Mouse (Mus musculus): ENCODE measurements around the gene Bag5. TPM values are rescaled to one million over a fixed set of nuclear protein-coding genes. Genes with fewer than 3 reads are reported as not detected.
A peak's percentile ranks its signal among the peaks of the same experiment; 100 is the strongest.

Bag5 gene
- polyA plus RNA-seq, 1 experiment from 2014 or later = 22.4 TPM

DNA sequence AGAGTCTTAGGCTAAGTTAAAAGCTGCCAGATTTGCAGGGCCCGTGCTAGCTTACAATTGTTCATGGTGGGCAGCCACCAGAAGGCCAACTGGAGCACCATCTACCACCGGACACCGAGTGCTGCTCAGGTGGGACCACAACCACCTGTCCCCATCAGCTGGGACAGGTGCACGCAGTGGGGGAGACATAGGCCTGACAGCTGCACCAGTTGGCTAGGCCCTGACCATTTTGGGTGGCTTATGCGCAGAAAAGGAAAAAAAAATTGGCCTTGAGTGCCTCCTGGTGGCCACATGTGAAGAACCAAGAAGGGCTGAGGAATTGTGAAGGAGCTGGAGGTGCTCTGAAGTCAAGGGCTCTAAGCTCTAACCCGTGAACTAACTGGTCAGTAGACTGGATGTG is 16.8 kb downstream of the Bag5 start:
- peak; percentile 45 for DNase-seq
- WGBS (ENCODE audit: insufficient replicate concordance) = 24% methylated on average over 6 of the region's 6 CpGs
- Histone ChIP-seq H3K36me3 (no peaks in the 10 kb centered on the region), H3K9me3 (replicated peaks) (no peaks in the 10 kb centered on the region), H3K4me2 (no peak overlapping the region), H3K4me1 (replicated peaks) (peaks cover 39% of the 10 kb centered on the region), H3K4me3 (replicated peaks) (no peak overlapping the region), H3K27me3 (0 out of 2 replicates have a peak, but pooled peaks cover 3% of the 10 kb centered on the region), H3K9ac (no peak overlapping the region), H3K27ac (no peak overlapping the region)
- ATAC-seq (ENCODE audit: low read depth) = no peak

DNA sequence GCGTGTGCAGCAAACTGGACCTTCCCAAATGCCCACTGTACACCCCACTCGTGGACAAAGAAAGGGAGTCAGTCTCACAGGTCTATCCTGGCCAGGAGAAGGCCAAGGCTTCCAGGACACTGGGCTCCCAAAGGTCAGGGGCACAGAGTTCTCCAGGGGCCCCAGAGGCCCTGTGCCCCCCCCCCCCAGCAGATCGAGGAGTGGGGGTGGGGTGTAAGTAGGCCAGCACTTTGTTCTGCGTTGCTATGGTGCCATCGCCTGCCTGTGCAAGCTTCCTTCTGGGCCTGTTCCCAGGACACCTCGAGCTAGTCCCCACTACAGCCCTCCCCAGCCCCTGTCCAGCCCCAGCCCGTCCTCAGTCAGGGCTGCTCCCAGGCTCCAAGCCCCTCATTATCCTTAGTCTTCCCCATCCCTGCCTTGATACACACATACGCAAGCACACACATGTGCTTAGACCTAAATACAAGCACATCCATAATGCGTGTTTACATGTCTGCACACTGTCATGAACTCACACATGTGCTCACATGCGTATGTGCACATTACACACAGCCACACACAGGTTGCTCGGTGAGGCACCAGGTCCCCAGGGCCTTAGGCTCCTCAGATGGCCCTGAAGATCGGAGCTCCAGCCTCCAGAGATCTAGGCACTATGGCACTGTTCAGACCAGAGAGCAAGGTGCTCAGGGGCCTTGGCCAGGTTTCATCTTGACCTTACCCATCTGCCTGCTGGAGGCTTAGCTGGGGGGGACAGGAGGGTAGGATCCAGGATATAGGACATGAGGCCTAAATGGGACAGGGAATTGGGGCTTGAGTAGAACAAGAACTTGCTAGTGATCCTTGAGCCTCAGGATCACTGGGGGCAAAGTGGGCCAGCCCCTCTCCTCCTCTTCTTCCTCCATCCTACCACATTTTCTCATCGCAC is 17.9 kb downstream of the Bag5 start:
- H3K4me3 ChIP-seq (replicated peaks) = no peak overlapping the region
- no peak overlapping the region for H3K4me2 ChIP-seq
- H3K9ac ChIP-seq = no peak overlapping the region
- ATAC-seq (ENCODE audit: low read depth) (no peak), DNase-seq (no peak)
- H3K4me1 ChIP-seq (replicated peaks) = peaks cover 39% of the 10 kb centered on the region
- no peaks in the 10 kb centered on the region for H3K9me3 ChIP-seq (replicated peaks)
- 0 out of 2 replicates have a peak overlapping the region, but pooled peaks have one; percentile 34 for H3K27ac ChIP-seq
- H3K36me3 ChIP-seq = no peaks in the 10 kb centered on the region
- WGBS (ENCODE audit: insufficient replicate concordance) = 56% methylated on average over 13 of the region's 13 CpGs
- H3K27me3 ChIP-seq = 0 out of 2 replicates have a peak, but pooled peaks cover 3% of the 10 kb centered on the region

DNA sequence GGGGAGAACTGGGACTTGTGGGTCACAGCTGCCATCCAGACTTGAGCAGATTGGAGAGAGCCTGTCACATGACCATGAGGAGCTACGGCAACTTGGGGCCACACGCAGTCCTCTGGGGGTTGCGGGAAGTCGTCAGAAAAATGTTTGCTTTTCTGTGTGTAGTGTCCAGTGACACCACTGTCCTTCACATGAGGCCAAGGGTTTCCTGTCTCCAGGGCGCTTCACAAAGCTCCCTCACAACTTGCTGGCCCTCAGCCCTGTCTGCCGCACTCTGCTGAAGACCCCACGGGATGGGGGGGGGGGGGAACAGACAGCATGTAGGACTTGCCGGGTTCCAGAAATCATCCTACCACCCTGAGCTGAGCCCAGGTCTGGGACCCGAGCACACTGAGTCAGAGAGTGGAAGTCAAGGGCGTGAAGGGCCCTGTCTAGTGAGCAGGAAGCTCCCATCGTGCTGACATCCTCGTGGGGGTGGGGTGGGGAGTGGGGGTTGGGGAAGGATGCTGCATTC is 18.7 kb downstream of the Bag5 start:
- Histone ChIP-seq H3K27me3 (0 out of 2 replicates have a peak, but pooled peaks cover 3% of the 10 kb centered on the region), H3K9ac (no peak overlapping the region), H3K4me1 (replicated peaks) (peaks cover 39% of the 10 kb centered on the region), H3K4me2 (no peak overlapping the region), H3K36me3 (no peaks in the 10 kb centered on the region), H3K27ac (peak overlapping the region; percentile 61), H3K4me3 (replicated peaks) (no peak overlapping the region), H3K9me3 (replicated peaks) (no peaks in the 10 kb centered on the region)
- 15% methylated on average over 12 of the region's 12 CpGs for WGBS (ENCODE audit: insufficient replicate concordance)
- DNase-seq (no peak), ATAC-seq (ENCODE audit: low read depth) (peak; percentile 32)

DNA sequence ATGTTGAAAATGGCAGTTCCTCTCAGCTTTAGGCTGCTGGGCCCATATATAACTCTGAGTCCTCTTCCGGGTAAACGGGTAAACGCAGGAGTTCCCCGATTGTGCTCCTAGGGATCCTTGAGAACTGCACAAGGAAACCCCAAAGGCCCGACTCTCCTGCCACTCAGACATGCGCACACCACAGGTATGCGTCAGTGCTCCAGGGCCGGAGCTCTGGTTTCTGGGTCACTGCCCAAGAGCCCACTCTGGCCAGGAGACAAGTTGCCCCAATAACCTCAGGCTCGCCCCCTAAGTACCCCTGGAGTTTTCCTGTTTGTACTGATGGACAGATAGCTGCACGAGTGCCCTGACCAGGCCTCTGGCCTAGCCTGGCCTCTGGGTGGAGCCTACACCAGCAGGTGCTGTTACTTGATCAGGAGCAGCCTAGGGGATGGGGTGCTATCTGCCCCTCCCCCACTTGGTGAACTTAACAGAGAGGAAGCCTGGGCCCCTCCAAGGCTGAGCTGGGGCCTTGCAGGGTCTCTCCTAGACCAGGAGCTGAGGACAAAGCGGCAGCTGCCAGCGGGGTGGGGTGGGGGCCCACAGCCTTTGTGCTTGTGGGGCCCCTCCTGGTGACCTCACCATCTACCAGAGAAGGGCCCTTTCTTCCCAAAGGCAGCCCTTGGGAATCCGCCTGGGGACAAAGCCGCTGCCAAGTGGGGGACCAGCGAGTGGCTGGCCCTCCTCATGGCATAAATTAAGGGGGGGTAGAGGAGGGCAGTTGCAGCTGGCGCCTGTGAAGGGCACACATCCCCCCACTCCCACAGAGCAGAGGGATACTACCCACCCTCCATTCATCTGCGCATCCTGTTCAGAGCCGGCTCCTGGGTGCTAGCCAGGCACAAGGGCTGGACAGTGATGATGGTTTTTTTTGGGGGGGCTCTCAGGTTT is 19.5 kb downstream of the Bag5 start:
- Histone ChIP-seq H3K27me3 (0 out of 2 replicates have a peak, but pooled peaks cover 3% of the 10 kb centered on the region), H3K4me3 (replicated peaks) (no peak overlapping the region), H3K9ac (peak overlapping the region; percentile 17), H3K27ac (peak overlapping the region; percentile 61), H3K36me3 (no peaks in the 10 kb centered on the region), H3K4me1 (replicated peaks) (peaks cover 39% of the 10 kb centered on the region), H3K4me2 (no peak overlapping the region), H3K9me3 (replicated peaks) (no peaks in the 10 kb centered on the region)
- no peak for DNase-seq
- peak; percentile 32 for ATAC-seq (ENCODE audit: low read depth)
- 50% methylated on average over 18 of the region's 18 CpGs for WGBS (ENCODE audit: insufficient replicate concordance)

DNA sequence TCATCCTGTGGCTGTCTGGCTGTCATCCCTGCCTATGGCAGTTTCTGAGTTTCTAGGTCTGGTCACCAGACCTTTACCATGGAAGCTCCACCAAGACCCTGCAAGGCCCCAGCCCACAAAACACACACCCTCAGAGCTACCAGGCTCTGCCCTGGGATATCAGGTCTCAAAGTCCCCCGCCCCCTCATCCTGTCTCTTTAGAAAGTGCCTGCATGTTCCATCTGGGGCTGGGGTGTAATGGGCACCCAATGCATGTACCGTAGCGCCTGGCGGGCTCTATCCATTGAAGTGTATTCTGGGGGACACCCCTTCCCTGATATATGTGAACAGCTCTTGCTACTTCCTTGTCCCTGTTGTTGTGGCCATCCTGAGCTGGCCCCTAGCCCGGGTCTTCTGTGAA is 20.2 kb downstream of the Bag5 start:
- H3K36me3 ChIP-seq = no peaks in the 10 kb centered on the region
- H3K27ac ChIP-seq = no peak overlapping the region
- DNase-seq (no peak), ATAC-seq (ENCODE audit: low read depth) (no peak)
- no peaks in the 10 kb centered on the region for H3K27me3 ChIP-seq
- no peak overlapping the region for H3K9ac ChIP-seq
- H3K9me3 ChIP-seq (replicated peaks) = no peaks in the 10 kb centered on the region
- H3K4me2 ChIP-seq = no peak overlapping the region
- WGBS (ENCODE audit: insufficient replicate concordance) = 66% methylated on average over 5 of the region's 5 CpGs
- no peak overlapping the region for H3K4me3 ChIP-seq (replicated peaks)
- peaks cover 39% of the 10 kb centered on the region for H3K4me1 ChIP-seq (replicated peaks)

DNA sequence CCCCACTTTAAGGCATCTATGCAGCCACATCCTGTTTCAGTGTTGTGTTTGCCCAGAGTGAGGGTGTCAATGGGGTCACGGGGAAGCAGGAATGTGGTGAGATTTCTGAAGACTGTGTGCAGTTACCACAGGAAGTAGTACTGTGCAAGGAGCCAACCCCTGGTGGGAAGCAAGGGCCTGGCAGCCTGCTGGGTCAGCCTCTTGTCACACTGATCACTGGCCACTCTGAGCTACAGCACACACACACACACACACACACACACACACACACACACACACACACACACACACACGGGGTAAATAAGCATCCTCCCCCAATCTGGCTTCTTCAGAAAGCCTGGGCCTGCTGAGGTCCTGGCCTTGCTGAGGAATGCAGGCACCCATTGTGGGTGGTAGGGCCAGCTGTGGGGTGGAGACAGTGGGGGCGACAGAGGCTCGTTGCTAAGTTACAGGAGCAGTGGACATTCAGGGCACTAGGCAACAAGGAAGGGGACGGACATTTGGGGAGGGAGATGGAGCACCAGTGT is 21.6 kb downstream of the Bag5 start:
- Histone ChIP-seq H3K36me3 (no peaks in the 10 kb centered on the region), H3K4me1 (replicated peaks) (peaks cover 39% of the 10 kb centered on the region), H3K4me2 (no peak overlapping the region), H3K4me3 (replicated peaks) (no peak overlapping the region), H3K27ac (no peak overlapping the region), H3K9ac (no peak overlapping the region), H3K9me3 (replicated peaks) (no peaks in the 10 kb centered on the region), H3K27me3 (0 out of 2 replicates have a peak, but pooled peaks cover 4% of the 10 kb centered on the region)
- ATAC-seq (ENCODE audit: low read depth) (no peak), DNase-seq (no peak)
- 30% methylated on average over 5 of the region's 5 CpGs for WGBS (ENCODE audit: insufficient replicate concordance)

DNA sequence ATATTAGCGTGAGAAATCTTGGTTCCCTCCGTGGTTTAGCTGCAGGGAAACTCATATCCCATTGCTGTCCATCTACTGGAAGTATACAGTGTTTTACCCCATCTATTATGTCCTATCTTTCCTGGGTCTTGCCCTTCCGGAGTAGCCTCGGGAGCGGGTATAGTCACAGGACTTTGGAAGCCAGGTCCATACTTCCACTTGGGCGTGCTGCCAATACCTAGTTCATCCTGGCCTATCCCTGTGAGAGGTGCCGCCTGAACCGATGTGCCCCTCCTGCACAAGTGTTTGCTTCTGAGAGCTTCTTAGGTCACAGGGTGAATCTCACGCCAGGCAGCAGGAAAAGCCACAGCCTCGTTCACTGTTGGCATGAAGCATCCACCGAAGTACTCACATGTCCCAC is 23.6 kb downstream of the Bag5 start:
- H3K4me2 ChIP-seq = no peak overlapping the region
- WGBS (ENCODE audit: insufficient replicate concordance) = 67% methylated on average over 11 of the region's 11 CpGs
- H3K36me3 ChIP-seq = no peaks in the 10 kb centered on the region
- no peak overlapping the region for H3K9ac ChIP-seq
- H3K4me3 ChIP-seq (replicated peaks) = no peak overlapping the region
- H3K27me3 ChIP-seq = 0 out of 2 replicates have a peak, but pooled peaks cover 4% of the 10 kb centered on the region
- H3K4me1 ChIP-seq (replicated peaks) = peaks cover 28% of the 10 kb centered on the region
- H3K27ac ChIP-seq = no peak overlapping the region
- no peaks in the 10 kb centered on the region for H3K9me3 ChIP-seq (replicated peaks)
- DNase-seq = no peak
- ATAC-seq (ENCODE audit: low read depth) = no peak

DNA sequence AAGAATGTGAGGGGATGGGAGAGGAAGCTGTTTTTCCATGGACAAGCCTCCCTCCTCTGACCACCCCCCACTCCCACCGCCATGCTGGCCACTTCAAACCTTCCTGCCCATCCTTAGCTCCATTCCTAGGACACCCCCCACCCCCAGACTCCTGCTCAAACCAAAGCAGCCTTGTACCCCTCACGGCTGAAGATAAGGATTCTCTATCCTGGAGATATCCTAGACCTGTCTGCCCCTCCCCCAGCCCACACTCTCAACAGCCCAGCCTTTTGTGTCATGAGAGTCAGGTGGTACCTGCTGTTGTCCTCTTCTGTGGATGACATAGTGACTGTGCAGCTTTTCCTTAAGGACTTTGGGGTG is 25.0 kb downstream of the Bag5 start:
- H3K9me3 ChIP-seq (replicated peaks) = no peaks in the 10 kb centered on the region
- H3K4me2 ChIP-seq = no peak overlapping the region
- H3K9ac ChIP-seq = no peak overlapping the region
- H3K36me3 ChIP-seq = peaks cover 8% of the 10 kb centered on the region
- H3K4me1 ChIP-seq (replicated peaks) = peaks cover 15% of the 10 kb centered on the region
- 29% methylated on average over 2 of the region's 2 CpGs for WGBS (ENCODE audit: insufficient replicate concordance)
- H3K27me3 ChIP-seq = 0 out of 2 replicates have a peak, but pooled peaks cover 4% of the 10 kb centered on the region
- DNase-seq = no peak
- no peak overlapping the region for H3K27ac ChIP-seq
- no peak overlapping the region for H3K4me3 ChIP-seq (replicated peaks)
- no peak for ATAC-seq (ENCODE audit: low read depth)

DNA sequence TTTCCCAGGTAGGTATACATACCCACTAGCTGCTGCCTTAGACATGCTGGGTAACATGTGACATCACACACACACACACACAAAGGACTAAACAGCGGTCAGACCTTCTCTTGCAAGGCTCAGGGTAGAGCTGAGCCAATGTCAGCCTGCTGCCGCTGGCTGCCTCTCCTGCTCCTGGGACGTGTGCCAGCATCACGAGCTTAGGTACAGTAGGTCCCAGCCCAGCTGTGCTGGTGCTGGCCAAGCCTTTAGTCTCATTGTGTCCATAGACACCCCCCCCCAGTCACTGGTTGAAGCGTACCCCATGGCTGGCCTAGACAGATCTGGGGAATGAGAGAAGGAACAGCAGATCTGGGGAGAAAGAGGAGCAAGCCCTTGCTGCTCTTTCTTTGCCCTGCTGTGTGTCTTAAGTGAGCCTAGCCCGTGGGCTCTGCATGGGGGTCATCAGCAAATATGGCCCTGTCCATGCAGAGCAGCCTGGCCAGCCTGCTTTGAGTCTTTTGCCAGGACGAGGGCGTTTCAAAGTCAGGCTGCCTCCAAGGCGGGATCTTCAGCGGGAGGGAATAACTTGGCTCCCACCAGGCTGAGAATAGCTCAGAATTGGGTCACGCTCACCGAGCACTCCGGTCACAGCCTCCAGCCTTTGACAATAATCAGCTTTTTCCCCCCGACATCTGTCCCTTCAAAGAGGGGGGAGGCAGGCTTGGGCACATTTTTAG is 25.5 kb downstream of the Bag5 start:
- DNase-seq = no peak
- H3K4me2 ChIP-seq = no peak overlapping the region
- no peaks in the 10 kb centered on the region for H3K9me3 ChIP-seq (replicated peaks)
- WGBS (ENCODE audit: insufficient replicate concordance) = 43% methylated on average over 14 of the region's 14 CpGs
- H3K4me3 ChIP-seq (replicated peaks) = no peak overlapping the region
- 0 out of 2 replicates have a peak, but pooled peaks cover 4% of the 10 kb centered on the region for H3K27me3 ChIP-seq
- H3K9ac ChIP-seq = no peak overlapping the region
- peaks cover 12% of the 10 kb centered on the region for H3K4me1 ChIP-seq (replicated peaks)
- peaks cover 14% of the 10 kb centered on the region for H3K36me3 ChIP-seq
- no peak overlapping the region for H3K27ac ChIP-seq
- ATAC-seq (ENCODE audit: low read depth) = no peak

DNA sequence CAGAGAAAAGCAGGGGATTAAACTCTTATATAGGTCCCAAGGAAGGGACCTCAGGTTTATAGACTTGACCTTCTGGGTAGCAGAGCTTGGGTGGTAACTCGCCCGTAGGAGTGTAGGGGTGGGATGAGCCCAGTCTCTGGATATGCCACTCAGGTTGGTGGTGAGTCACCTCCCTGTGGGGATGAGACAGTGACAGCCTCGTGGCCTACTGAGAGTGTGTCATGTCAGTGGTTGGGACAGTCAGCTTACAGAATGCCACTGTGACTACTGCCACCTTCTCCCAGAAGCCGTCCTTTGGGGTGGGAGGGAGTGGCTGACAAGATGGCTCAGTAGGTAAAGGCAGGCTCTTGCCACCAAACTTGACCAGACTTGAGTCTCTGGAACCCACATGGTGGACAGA is 26.7 kb downstream of the Bag5 start:
- Histone ChIP-seq H3K9ac (no peak overlapping the region), H3K4me1 (replicated peaks) (peaks cover 8% of the 10 kb centered on the region), H3K9me3 (replicated peaks) (no peaks in the 10 kb centered on the region), H3K36me3 (peaks cover 25% of the 10 kb centered on the region), H3K27ac (no peak overlapping the region), H3K4me2 (no peak overlapping the region), H3K27me3 (0 out of 2 replicates have a peak, but pooled peaks cover 4% of the 10 kb centered on the region), H3K4me3 (replicated peaks) (no peak overlapping the region)
- WGBS (ENCODE audit: insufficient replicate concordance) = 53% methylated on average over 4 of the region's 4 CpGs
- ATAC-seq (ENCODE audit: low read depth) (no peak), DNase-seq (no peak)

All from liver, embryonic 13.5 days (tissue).